Mouse (Mus musculus) lung, embryonic 15.5 days (tissue): ENCODE data around the gene Prodh2. TPM values are rescaled to one million over a fixed set of nuclear protein-coding genes. Genes with fewer than 3 reads are reported as not detected.

ENCODE experiments used
- ATAC-seq: fragments of 200-750 bp; cut with Nextera tagmentation; 2 replicates; pipeline ENCODE4 v1.8.0; 2017; ENCODE audit warnings: moderate number of reproducible peaks, borderline replicate concordance; ENCODE audit not compliant: low FRiP score, low TSS enrichment; ENCODE audit errors: extremely low read depth
- H3K27ac ChIP-seq: fragments of 300-500 bp; sonication (generic); 2 replicates; pipeline ENCODE4 v1.5.1; 2015; ENCODE audit warnings: moderate library complexity, mild to moderate bottlenecking, inconsistent platforms
- H3K27me3 ChIP-seq: fragments of 300-500 bp; sonication (generic); 2 replicates; pipeline ENCODE4 v1.6.1; 2015; ENCODE audit warnings: inconsistent platforms
- H3K36me3 ChIP-seq: fragments of 300-500 bp; sonication (generic); 2 replicates; pipeline ENCODE4 v1.6.1; 2015; ENCODE audit warnings: inconsistent platforms
- H3K4me1 ChIP-seq: fragments of 300-500 bp; sonication (generic); 2 replicates; pipeline ENCODE4 v1.6.1; 2015; ENCODE audit warnings: inconsistent platforms
- H3K4me2 ChIP-seq: fragments of 300-500 bp; sonication (generic); 2 replicates; pipeline ENCODE4 v1.6.1; 2015; ENCODE audit warnings: inconsistent platforms, mild to moderate bottlenecking, moderate library complexity
- H3K4me3 ChIP-seq: fragments of 300-500 bp; sonication (generic); 2 replicates; pipeline ENCODE4 v1.5.1; 2015; ENCODE audit warnings: mild to moderate bottlenecking, inconsistent platforms
- H3K9ac ChIP-seq: fragments of 300-500 bp; sonication (generic); 2 replicates; pipeline ENCODE4 v1.6.1; 2015; ENCODE audit warnings: inconsistent platforms
- H3K9me3 ChIP-seq: fragments of 300-500 bp; sonication (generic); 2 replicates; pipeline ENCODE4 v1.6.1; 2016; ENCODE audit warnings: inconsistent platforms
- WGBS: fragments of 180-500 bp; shearing (Covaris S2); methylation state at CpG from one replicate; pipeline ENCODE4 v1.1.7; 2015; 5-methylcytosine and 5-hydroxymethylcytosine counted together
- polyA plus RNA-seq: library from polyadenylated mRNA; unstranded; fragments of >200 nt; fragmentation: Nextera tagmentation; extraction: Ambion mirVana; gene quantifications from 2 replicates; pipeline ENCODE4 v1.2.1, GENCODE M21; 2015

Gene Prodh2
- polyA plus RNA-seq, 1 experiment from 2014 or later: 0.25 TPM

GRCm38 (mm10) chr7:30526399-30526798 lies 33.0 kb downstream of the Prodh2 start:
- H3K9me3 ChIP-seq: no peaks in the 10 kb centered on the region
- H3K9ac ChIP-seq: no peak overlapping the region
- H3K4me1 ChIP-seq: peaks cover 12% of the 10 kb centered on the region
- peak overlapping the region; percentile 26 for H3K4me2 ChIP-seq
- 31% methylated on average over 17 of the region's 17 CpGs for WGBS
- H3K27me3 ChIP-seq: no peaks in the 10 kb centered on the region
- H3K27ac ChIP-seq: peak overlapping the region; percentile 35
- no peak overlapping the region for H3K4me3 ChIP-seq
- ATAC-seq: no peak
- H3K36me3 ChIP-seq: peaks cover 53% of the 10 kb centered on the region

DNA sequence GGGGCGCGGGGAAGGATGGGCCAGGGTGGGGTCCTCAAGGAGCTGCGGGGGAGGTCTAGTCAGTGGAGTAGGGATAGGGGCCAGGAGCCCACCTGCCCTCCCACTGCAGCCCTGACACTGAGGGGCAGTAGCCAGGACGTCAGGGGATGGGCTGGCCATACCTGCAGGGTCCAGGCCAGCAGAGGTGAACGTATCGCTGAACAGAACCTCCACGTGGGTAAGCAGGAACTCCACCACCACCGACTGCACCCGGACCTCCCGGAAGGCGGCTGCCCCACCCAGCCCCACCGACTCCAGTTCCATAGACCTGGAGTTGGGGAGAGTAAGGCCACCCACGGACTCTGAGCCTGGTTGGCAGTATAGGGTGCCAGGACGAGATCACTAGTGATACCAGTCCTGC lies 33.6 kb downstream of the Prodh2 start:
- Histone ChIP-seq H3K9me3 (no peaks in the 10 kb centered on the region), H3K36me3 (peaks cover 58% of the 10 kb centered on the region), H3K9ac (no peak overlapping the region), H3K27ac (no peak overlapping the region), H3K4me3 (no peak overlapping the region), H3K27me3 (no peaks in the 10 kb centered on the region), H3K4me2 (0 out of 2 replicates have a peak overlapping the region, but pooled peaks have one; percentile 26), H3K4me1 (peaks cover 12% of the 10 kb centered on the region)
- ATAC-seq: 0 out of 2 replicates have a peak, but pooled peaks have one; percentile 2
- WGBS: 82% methylated on average over 14 of the region's 14 CpGs

GRCm38 (mm10) chr7:30531291-30531815 lies 37.9 kb downstream of the Prodh2 start:
- Histone ChIP-seq H3K9me3 (no peaks in the 10 kb centered on the region), H3K4me1 (peaks cover 36% of the 10 kb centered on the region), H3K27ac (no peak overlapping the region), H3K9ac (no peak overlapping the region), H3K27me3 (no peaks in the 10 kb centered on the region), H3K36me3 (peaks cover 50% of the 10 kb centered on the region), H3K4me3 (no peak overlapping the region), H3K4me2 (no peak overlapping the region)
- no peak for ATAC-seq
- 83% methylated on average over 9 of the region's 9 CpGs for WGBS

GRCm38 (mm10) chr7:30532931-30533330 lies 39.5 kb downstream of the Prodh2 start:
- Histone ChIP-seq H3K9ac (peak overlapping the region; percentile 29), H3K27me3 (no peaks in the 10 kb centered on the region), H3K27ac (no peak overlapping the region), H3K4me2 (peak overlapping the region; percentile 94), H3K4me3 (no peak overlapping the region), H3K9me3 (no peaks in the 10 kb centered on the region), H3K36me3 (peaks cover 39% of the 10 kb centered on the region), H3K4me1 (peaks cover 31% of the 10 kb centered on the region)
- 24% methylated on average over 8 of the region's 8 CpGs for WGBS
- ATAC-seq: no peak

DNA sequence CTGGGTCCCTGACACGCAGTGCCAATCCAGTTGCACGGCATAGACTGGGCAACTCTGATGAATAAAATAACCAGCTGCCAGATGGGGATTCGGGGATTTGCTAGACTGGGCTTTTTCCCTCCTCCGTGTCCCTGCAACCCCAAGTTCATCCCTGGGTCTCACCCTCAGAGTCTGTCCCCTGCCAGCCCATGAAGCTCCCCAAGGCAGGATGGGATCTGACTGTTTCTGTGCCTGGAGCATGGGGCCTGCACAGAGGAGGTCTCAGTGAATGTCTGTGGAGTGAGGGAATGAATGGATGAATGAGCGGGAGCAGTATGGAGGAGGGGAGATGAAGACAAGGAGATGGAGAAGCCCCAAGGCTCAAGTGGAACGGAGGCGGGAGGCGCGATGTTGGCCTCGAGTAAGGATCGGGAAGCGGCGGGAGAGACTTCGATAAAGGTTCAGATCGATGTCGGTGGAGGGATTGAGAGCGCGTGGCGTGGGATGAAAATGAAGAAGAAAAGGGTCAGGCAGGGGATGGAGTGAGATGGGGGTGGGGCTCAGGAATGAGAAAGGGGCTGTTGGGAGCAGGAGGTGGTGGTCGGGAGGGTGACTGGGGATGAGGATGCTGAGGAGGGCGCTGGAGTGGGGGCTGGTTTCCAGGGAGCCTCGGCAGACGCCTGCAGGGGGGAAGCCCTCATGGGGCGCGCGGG lies 40.7 kb downstream of the Prodh2 start:
- H3K36me3 ChIP-seq: peaks cover 33% of the 10 kb centered on the region
- H3K4me2 ChIP-seq: peak overlapping the region; percentile 94
- H3K9me3 ChIP-seq: no peaks in the 10 kb centered on the region
- peak overlapping the region; percentile 70 for H3K9ac ChIP-seq
- H3K27me3 ChIP-seq: no peaks in the 10 kb centered on the region
- peak overlapping the region; percentile 59 for H3K27ac ChIP-seq
- 9% methylated on average over 23 of the region's 26 CpGs for WGBS
- H3K4me3 ChIP-seq: peak overlapping the region; percentile 64
- peaks cover 31% of the 10 kb centered on the region for H3K4me1 ChIP-seq
- peak; percentile 40; the same call in 1 of the 2 replicates for ATAC-seq

GRCm38 (mm10) chr7:30534633-30535577 lies 41.5 kb downstream of the Prodh2 start, which contains the start of gene Arhgap33:
Gene Arhgap33 (minus strand): TSS chr7:30535060.
- Histone ChIP-seq H3K27ac (peak within 1 kb of the TSS; percentile 59), H3K9me3 (no peaks in the 10 kb centered on the region), H3K27me3 (no peaks in the 10 kb centered on the region), H3K9ac (peak within 1 kb of the TSS; percentile 70), H3K4me2 (peak within 1 kb of the TSS; percentile 94), H3K36me3 (peaks cover 29% of the 10 kb centered on the region), H3K4me1 (peaks cover 31% of the 10 kb centered on the region), H3K4me3 (peak within 1 kb of the TSS; percentile 64)
- WGBS: under 1% methylated on average over 55 of the region's 84 CpGs
- peak; percentile 94 for ATAC-seq

DNA sequence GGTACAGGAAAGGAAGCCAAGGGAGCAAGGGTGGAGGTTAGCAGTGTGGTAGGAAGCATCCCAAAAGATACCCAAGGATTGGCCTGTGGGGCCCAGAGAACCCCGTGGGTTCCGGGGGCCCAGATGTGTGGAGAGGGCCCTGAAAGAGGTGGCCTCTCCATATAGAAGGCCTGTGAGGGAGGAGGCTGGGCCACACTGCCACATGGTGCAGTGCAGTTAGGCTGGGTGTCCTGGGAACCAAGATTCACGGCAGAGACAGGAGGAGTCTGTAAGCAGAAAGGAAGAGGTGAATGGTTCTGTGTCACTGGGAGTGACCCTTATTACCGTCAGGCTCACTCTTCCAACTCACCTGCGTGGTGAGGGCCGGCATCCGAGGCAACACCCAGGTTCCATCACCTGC lies 47.1 kb downstream of the Prodh2 start:
- peaks cover 4% of the 10 kb centered on the region for H3K4me1 ChIP-seq
- no peak overlapping the region for H3K9ac ChIP-seq
- H3K36me3 ChIP-seq: peaks cover 32% of the 10 kb centered on the region
- no peaks in the 10 kb centered on the region for H3K9me3 ChIP-seq
- H3K27me3 ChIP-seq: no peaks in the 10 kb centered on the region
- H3K27ac ChIP-seq: no peak overlapping the region
- H3K4me3 ChIP-seq: no peak overlapping the region
- no peak for ATAC-seq
- no peak overlapping the region for H3K4me2 ChIP-seq
- 89% methylated on average over 7 of the region's 7 CpGs for WGBS

DNA sequence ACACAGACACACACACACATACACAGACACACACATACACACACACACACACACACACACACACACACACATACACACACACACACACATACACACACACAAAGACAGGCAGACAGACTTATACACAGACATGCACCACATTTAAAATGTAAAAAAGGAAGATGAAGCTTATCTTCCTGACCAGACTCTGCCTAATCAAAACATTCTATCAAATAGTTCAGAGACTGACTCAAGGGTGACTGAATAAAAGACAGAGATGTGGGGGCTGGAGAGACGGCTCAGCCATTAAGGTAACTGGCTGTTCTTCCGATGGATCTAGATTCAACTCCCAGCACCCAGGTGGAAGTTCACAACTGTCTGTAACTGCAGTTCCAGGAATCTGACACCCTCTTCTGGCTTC lies 50.9 kb downstream of the Prodh2 start:
- no peak overlapping the region for H3K4me2 ChIP-seq
- H3K27me3 ChIP-seq: no peaks in the 10 kb centered on the region
- no peak overlapping the region for H3K4me3 ChIP-seq
- peaks cover 51% of the 10 kb centered on the region for H3K36me3 ChIP-seq
- H3K9ac ChIP-seq: no peak overlapping the region
- WGBS: 88% methylated on average over 2 of the region's 2 CpGs
- H3K4me1 ChIP-seq: no peaks in the 10 kb centered on the region
- H3K9me3 ChIP-seq: no peaks in the 10 kb centered on the region
- no peak for ATAC-seq
- H3K27ac ChIP-seq: no peak overlapping the region

- Histone ChIP-seq H3K27me3 (no peaks in the 10 kb centered on the region), H3K9ac (no peak overlapping the region), H3K36me3 (peaks cover 28% of the 10 kb centered on the region), H3K4me1 (peaks cover 21% of the 10 kb centered on the region), H3K9me3 (no peaks in the 10 kb centered on the region), H3K4me2 (no peak overlapping the region), H3K27ac (no peak overlapping the region), H3K4me3 (no peak overlapping the region)
- WGBS: 78% methylated on average over 2 of the region's 2 CpGs
- ATAC-seq: no peak
These were observed 56.5 kb downstream of the Prodh2 start for GRCm38 (mm10) chr7:30549880-30550279.

DNA sequence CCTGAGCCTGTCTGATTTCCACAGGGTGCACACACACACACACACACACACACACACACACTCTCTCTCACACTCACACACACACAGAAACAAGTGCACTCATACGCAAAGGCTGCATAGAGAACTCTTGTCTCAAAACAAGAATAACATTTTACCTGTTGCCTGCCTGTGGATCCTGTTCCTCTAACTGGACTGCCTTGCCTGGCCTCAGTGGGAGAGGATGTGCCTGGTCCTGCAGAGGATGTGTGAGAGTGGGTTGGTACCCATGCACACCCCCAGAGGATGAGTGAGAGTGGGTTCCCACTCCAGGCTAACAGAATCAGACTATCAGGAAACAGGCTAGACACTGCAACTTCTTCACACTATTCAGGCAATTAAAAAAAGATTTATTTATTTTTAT lies 57.2 kb downstream of the Prodh2 start:
- Histone ChIP-seq H3K9me3 (no peaks in the 10 kb centered on the region), H3K4me3 (no peak overlapping the region), H3K4me2 (no peak overlapping the region), H3K9ac (no peak overlapping the region), H3K4me1 (peaks cover 21% of the 10 kb centered on the region), H3K27me3 (no peaks in the 10 kb centered on the region), H3K27ac (no peak overlapping the region), H3K36me3 (peaks cover 30% of the 10 kb centered on the region)
- WGBS: 90% methylated on average over 1 of the region's 1 CpGs
- no peak for ATAC-seq

DNA sequence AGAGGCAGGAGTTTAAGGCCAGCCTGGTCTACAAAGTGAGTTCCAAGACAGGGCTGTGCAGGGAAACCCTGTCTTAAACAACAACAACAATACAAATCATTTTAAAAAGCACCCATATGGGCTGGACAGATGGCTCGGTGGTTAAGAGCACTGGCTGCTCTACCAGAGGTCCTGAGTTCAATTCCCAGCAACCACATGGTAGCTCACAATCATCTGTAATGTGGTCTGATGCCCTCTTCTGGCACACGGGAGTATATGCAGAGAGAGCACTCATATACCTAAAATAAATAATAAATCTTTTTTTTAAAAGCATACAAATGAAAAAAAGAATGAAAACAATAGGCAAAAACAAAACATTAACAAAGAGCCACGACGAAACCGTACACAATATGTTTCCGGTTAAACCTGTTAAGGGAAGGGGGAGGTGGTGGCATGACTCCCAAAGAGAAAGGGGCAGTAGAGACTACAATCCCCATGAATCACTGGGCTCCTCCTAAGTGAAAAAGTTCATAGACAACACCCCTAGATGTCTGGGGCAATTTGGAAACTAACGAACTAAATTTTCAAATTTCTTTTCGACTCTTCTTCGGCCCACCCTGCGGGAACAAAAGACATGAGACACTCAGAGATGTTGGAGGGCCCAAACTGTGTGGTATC lies 58.2 kb downstream of the Prodh2 start:
- 2% methylated on average over 10 of the region's 10 CpGs for WGBS
- Histone ChIP-seq H3K4me1 (peaks cover 21% of the 10 kb centered on the region), H3K9me3 (no peaks in the 10 kb centered on the region), H3K4me2 (peak overlapping the region; percentile 97), H3K36me3 (peaks cover 30% of the 10 kb centered on the region), H3K9ac (peak overlapping the region; percentile 68), H3K4me3 (peak overlapping the region; percentile 67), H3K27ac (peak overlapping the region; percentile 98), H3K27me3 (no peaks in the 10 kb centered on the region)
- peak; percentile 58 for ATAC-seq
